Mouse (Mus musculus): ENCODE measurements around the gene Taar8a. TPM values are rescaled to one million over a fixed set of nuclear protein-coding genes. Genes with fewer than 3 reads are reported as not detected.

The Taar8a gene
- total RNA-seq, 2 experiments from 2014 or later = not detected

Other genes starting within 250 kb of the Taar8a start
- under 1 TPM in 1 of 2 experiments, not detected in 1; 0.26 TPM for gene Vnn3, start 225.0 kb upstream of the Taar8a start, total RNA-seq (2021)
- under 1 TPM; 0.14 to 0.39 TPM for gene Vnn1, start 181.8 kb upstream of the Taar8a start, total RNA-seq (2021)
- not detected for gene Taar1, start 156.1 kb upstream of the Taar8a start, total RNA-seq (2021)
- not detected for gene Taar2, start 137.9 kb upstream of the Taar8a start, total RNA-seq (2021)
- not detected for gene Taar3, start 126.9 kb upstream of the Taar8a start, total RNA-seq (2021)
- gene Taar4, start 116.0 kb upstream of the Taar8a start, total RNA-seq (2021) = not detected
- gene Taar5, start 105.8 kb upstream of the Taar8a start, total RNA-seq (2021) = not detected
- gene Taar6, start 90.9 kb upstream of the Taar8a start, total RNA-seq (2021) = not detected
- not detected for gene Taar7a, start 83.0 kb upstream of the Taar8a start, total RNA-seq (2021)
- not detected for gene Taar7b, start 76.6 kb upstream of the Taar8a start, total RNA-seq (2021)
- not detected for gene Taar7d, start 49.3 kb upstream of the Taar8a start, total RNA-seq (2021)
- not detected for gene Taar7e, start 38.9 kb upstream of the Taar8a start, total RNA-seq (2021)
- gene Taar7f, start 27.0 kb upstream of the Taar8a start, total RNA-seq (2021) = not detected
- not detected for gene Taar8b, start 15.8 kb downstream of the Taar8a start, total RNA-seq (2021)
- not detected for gene Taar8c, start 25.4 kb downstream of the Taar8a start, total RNA-seq (2021)
- not detected for gene Taar9, start 33.0 kb downstream of the Taar8a start, total RNA-seq (2021)
- 100 to 1,000 TPM; 130 to 131 TPM for gene Stx7, start 72.8 kb downstream of the Taar8a start, total RNA-seq (2021)
- gene Moxd1, start 147.0 kb downstream of the Taar8a start, total RNA-seq (2021) = 1 to 10 TPM; 7.5 to 8.5 TPM

Measured in layer of hippocampus, postnatal 25 days (tissue).